Mouse (Mus musculus) lung, postnatal 0 days (tissue): ENCODE data around the gene N4bp1.

Source experiments
- CTCF ChIP-seq: IDR thresholded peaks from 2 replicates; pipeline ENCODE4 v1.5.1; 2016; ENCODE audit warnings: antibody characterized with exemption, mild to moderate bottlenecking
- EP300 ChIP-seq: IDR thresholded peaks from 2 replicates; pipeline ENCODE4 v1.6.1; 2016; ENCODE audit warnings: antibody characterized with exemption, mild to moderate bottlenecking, control low read depth

DNA sequence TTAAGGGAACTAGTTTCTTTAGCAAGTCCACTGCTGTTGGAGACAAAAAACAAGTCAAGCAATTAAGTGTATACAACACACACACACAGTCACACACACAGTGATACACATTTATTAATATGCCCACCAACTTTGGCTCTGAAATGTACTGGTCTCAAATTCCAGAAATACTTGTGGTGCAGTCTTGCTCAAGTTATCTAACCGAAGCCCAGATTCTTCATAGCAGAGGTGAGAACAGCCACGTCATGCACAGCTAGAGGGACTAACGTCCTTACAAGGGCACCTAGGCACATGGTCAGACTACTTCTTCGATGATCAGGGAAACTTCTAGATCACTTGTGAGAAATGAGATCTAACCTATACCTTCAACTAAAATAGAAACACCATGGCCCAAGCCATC is 22.2 kb downstream of the N4bp1 start:
- no peak for TF ChIP-seq CTCF
- no peak for TF ChIP-seq EP300
